Mouse (Mus musculus): ENCODE data around the gene Abl2. TPM values are rescaled to one million over a fixed set of nuclear protein-coding genes. Genes with fewer than 3 reads are reported as not detected.

Abl2 gene
- total and polyA plus RNA-seq, 3 experiments: 8.6 to 15.2 (median 14.7) TPM

GRCm38 (mm10) chr1:156610257-156610656, 51.7 kb downstream of the Abl2 start:
- Histone ChIP-seq H3K36me3 (replicated peaks) (peaks cover 14% of the 10 kb centered on the region), H3K27me3 (ENCODE audit: insufficient read depth, low read length) (no peaks in the 10 kb centered on the region), H3K9me3 (replicated peaks) (no peaks in the 10 kb centered on the region), H3K4me3 (ENCODE audit: low read depth, low read length) (no peak overlapping the region), H3K4me1 (ENCODE audit: insufficient read depth, low read depth, low read length) (peaks cover 25% of the 10 kb centered on the region)
- no peak for TF ChIP-seq POLR2AphosphoS5 (IDR thresholded peaks at IDR 0.05; ENCODE audit: insufficient replicate concordance, low read depth, low read length)
- DNase-seq (ENCODE audit: low spot score) (no peak), ATAC-seq (ENCODE audit: extremely low read depth, insufficient number of reproducible peaks, low FRiP score, poor library complexity, severe bottlenecking) (0 out of 2 replicates have a peak, but pooled peaks have one; percentile 28)

- TF ChIP-seq TAL1 (conservative IDR thresholded peaks at IDR 0.05; ENCODE audit: low read depth, low read length) (no peak), GATA1 (IDR thresholded peaks at IDR 0.05; ENCODE audit: borderline replicate concordance, low read length) (no peak), POLR2AphosphoS5 (IDR thresholded peaks at IDR 0.05; ENCODE audit: insufficient replicate concordance, low read depth, low read length) (no peak), CTCF (IDR thresholded peaks at IDR 0.05; ENCODE audit: low read depth, low read length) (no peak), GATA2 (IDR thresholded peaks at IDR 0.05; ENCODE audit: borderline replicate concordance, low read depth, low read length) (no peak)
- ATAC-seq (ENCODE audit: extremely low read depth, insufficient number of reproducible peaks, low FRiP score, poor library complexity, severe bottlenecking) (no peak), DNase-seq (ENCODE audit: low spot score) (no peak)
- Histone ChIP-seq H3K4me3 (ENCODE audit: low read depth, low read length) (no peak overlapping the region), H3K9me3 (replicated peaks) (no peaks in the 10 kb centered on the region), H3K27me3 (ENCODE audit: insufficient read depth, low read length) (no peaks in the 10 kb centered on the region), H3K4me1 (ENCODE audit: insufficient read depth, low read depth, low read length) (peaks cover 49% of the 10 kb centered on the region), H3K36me3 (replicated peaks) (peaks cover 12% of the 10 kb centered on the region)
Measured at GRCm38 (mm10) chr1:156613855-156614530, 55.4 kb downstream of the Abl2 start.

- TF ChIP-seq GATA1 (IDR thresholded peaks at IDR 0.05; ENCODE audit: borderline replicate concordance, low read length) (no peak), TAL1 (conservative IDR thresholded peaks at IDR 0.05; ENCODE audit: low read depth, low read length) (no peak), CTCF (IDR thresholded peaks at IDR 0.05; ENCODE audit: low read depth, low read length) (no peak), GATA2 (IDR thresholded peaks at IDR 0.05; ENCODE audit: borderline replicate concordance, low read depth, low read length) (no peak), POLR2AphosphoS5 (IDR thresholded peaks at IDR 0.05; ENCODE audit: insufficient replicate concordance, low read depth, low read length) (no peak)
- Histone ChIP-seq H3K4me1 (ENCODE audit: insufficient read depth, low read depth, low read length) (peaks cover 46% of the 10 kb centered on the region), H3K9me3 (replicated peaks) (no peaks in the 10 kb centered on the region), H3K27me3 (ENCODE audit: insufficient read depth, low read length) (no peaks in the 10 kb centered on the region), H3K4me3 (ENCODE audit: low read depth, low read length) (no peak overlapping the region), H3K36me3 (replicated peaks) (peaks cover 14% of the 10 kb centered on the region)
- ATAC-seq (ENCODE audit: extremely low read depth, insufficient number of reproducible peaks, low FRiP score, poor library complexity, severe bottlenecking) (no peak), DNase-seq (ENCODE audit: low spot score) (no peak)
Measured at GRCm38 (mm10) chr1:156614710-156615109, 56.1 kb downstream of the Abl2 start.

GRCm38 (mm10) chr1:156615381-156616133, 57.0 kb downstream of the Abl2 start:
- ATAC-seq (ENCODE audit: extremely low read depth, insufficient number of reproducible peaks, low FRiP score, poor library complexity, severe bottlenecking): peak; percentile 93
- Histone ChIP-seq H3K36me3 (replicated peaks) (peaks cover 19% of the 10 kb centered on the region), H3K27me3 (ENCODE audit: insufficient read depth, low read length) (no peaks in the 10 kb centered on the region), H3K4me3 (ENCODE audit: low read depth, low read length) (peak overlapping the region; percentile 70), H3K9me3 (replicated peaks) (no peaks in the 10 kb centered on the region), H3K4me1 (ENCODE audit: insufficient read depth, low read depth, low read length) (peaks cover 39% of the 10 kb centered on the region)
- TF ChIP-seq TAL1 (conservative IDR thresholded peaks at IDR 0.05; ENCODE audit: low read depth, low read length) (no peak), CTCF (IDR thresholded peaks at IDR 0.05; ENCODE audit: low read depth, low read length) (no peak), GATA2 (IDR thresholded peaks at IDR 0.05; ENCODE audit: borderline replicate concordance, low read depth, low read length) (no peak), POLR2AphosphoS5 (IDR thresholded peaks at IDR 0.05; ENCODE audit: insufficient replicate concordance, low read depth, low read length) (no peak), GATA1 (IDR thresholded peaks at IDR 0.05; ENCODE audit: borderline replicate concordance, low read length) (no peak)
- DNase-seq (ENCODE audit: low spot score): peak; percentile 54

GRCm38 (mm10) chr1:156616989-156617598, 58.5 kb downstream of the Abl2 start:
- Histone ChIP-seq H3K27me3 (ENCODE audit: insufficient read depth, low read length) (no peaks in the 10 kb centered on the region), H3K4me3 (ENCODE audit: low read depth, low read length) (no peak overlapping the region; the same call in 1 of the 2 replicates), H3K9me3 (replicated peaks) (no peaks in the 10 kb centered on the region), H3K36me3 (replicated peaks) (peaks cover 28% of the 10 kb centered on the region), H3K4me1 (ENCODE audit: insufficient read depth, low read depth, low read length) (peaks cover 36% of the 10 kb centered on the region)
- DNase-seq (ENCODE audit: low spot score) (no peak), ATAC-seq (ENCODE audit: extremely low read depth, insufficient number of reproducible peaks, low FRiP score, poor library complexity, severe bottlenecking) (no peak)
- TF ChIP-seq GATA2 (IDR thresholded peaks at IDR 0.05; ENCODE audit: borderline replicate concordance, low read depth, low read length) (no peak), CTCF (IDR thresholded peaks at IDR 0.05; ENCODE audit: low read depth, low read length) (no peak), GATA1 (IDR thresholded peaks at IDR 0.05; ENCODE audit: borderline replicate concordance, low read length) (no peak), TAL1 (conservative IDR thresholded peaks at IDR 0.05; ENCODE audit: low read depth, low read length) (no peak)

- peaks cover 36% of the 10 kb centered on the region for H3K4me1 ChIP-seq (ENCODE audit: insufficient read depth, low read depth, low read length)
- no peaks in the 10 kb centered on the region for H3K27me3 ChIP-seq (ENCODE audit: insufficient read depth, low read length)
- DNase-seq (ENCODE audit: low spot score) (no peak), ATAC-seq (ENCODE audit: extremely low read depth, insufficient number of reproducible peaks, low FRiP score, poor library complexity, severe bottlenecking) (no peak)
- no peaks in the 10 kb centered on the region for H3K9me3 ChIP-seq (replicated peaks)
- H3K36me3 ChIP-seq (replicated peaks): peaks cover 34% of the 10 kb centered on the region
- TF ChIP-seq GATA1 (IDR thresholded peaks at IDR 0.05; ENCODE audit: borderline replicate concordance, low read length) (no peak), POLR2AphosphoS5 (IDR thresholded peaks at IDR 0.05; ENCODE audit: insufficient replicate concordance, low read depth, low read length) (no peak), GATA2 (IDR thresholded peaks at IDR 0.05; ENCODE audit: borderline replicate concordance, low read depth, low read length) (no peak), TAL1 (conservative IDR thresholded peaks at IDR 0.05; ENCODE audit: low read depth, low read length) (no peak), CTCF (IDR thresholded peaks at IDR 0.05; ENCODE audit: low read depth, low read length) (no peak)
- H3K4me3 ChIP-seq (ENCODE audit: low read depth, low read length): no peak overlapping the region
Measured at GRCm38 (mm10) chr1:156617811-156618210, 59.2 kb downstream of the Abl2 start.

Data from G1E (cell line).